Mouse (Mus musculus) kidney, embryonic 14.5 days (tissue): Measurements from ENCODE around the gene Fxyd7. TPM values are rescaled to one million over a fixed set of nuclear protein-coding genes. Genes with fewer than 3 reads are reported as not detected.
A peak's percentile ranks its signal among the peaks of the same experiment; 100 is the strongest.

ENCODE experiments used
- ATAC-seq: fragments of 200-750 bp; cut with Nextera tagmentation; 2 replicates; pipeline ENCODE4 v1.8.0; 2017; ENCODE audit warnings: moderate number of reproducible peaks, mild to moderate bottlenecking, moderate TSS enrichment, moderate library complexity; ENCODE audit not compliant: low FRiP score, low TSS enrichment
- H3K27ac ChIP-seq: fragments of 300-500 bp; sonication (generic); 2 replicates; pipeline ENCODE4 v1.5.1; 2014; ENCODE audit warnings: low read depth, mild to moderate bottlenecking, low read length, moderate library complexity, mixed read lengths
- H3K27me3 ChIP-seq: fragments of 300-500 bp; sonication (generic); 2 replicates; pipeline ENCODE4 v1.6.1; 2014; ENCODE audit warnings: mild to moderate bottlenecking, low read length; ENCODE audit not compliant: control insufficient read depth, insufficient read depth
- H3K36me3 ChIP-seq: fragments of 300-500 bp; sonication (generic); 2 replicates; pipeline ENCODE4 v1.6.1; 2014; ENCODE audit warnings: low read length, mixed read lengths; ENCODE audit not compliant: control insufficient read depth, insufficient read depth
- H3K4me1 ChIP-seq: fragments of 300-500 bp; sonication (generic); 2 replicates; pipeline ENCODE4 v1.6.1; 2014; ENCODE audit warnings: low read length, mixed read lengths; ENCODE audit not compliant: control insufficient read depth, insufficient read depth
- H3K4me2 ChIP-seq: fragments of 300-500 bp; sonication (generic); replicated peaks from 2 replicates; pipeline ENCODE4 v1.6.1; 2014; ENCODE audit warnings: low read depth, mild to moderate bottlenecking, low read length
- H3K4me3 ChIP-seq: fragments of 300-500 bp; sonication (generic); 2 replicates; pipeline ENCODE4 v1.5.1; 2014; ENCODE audit warnings: mild to moderate bottlenecking, low read length
- H3K9ac ChIP-seq: fragments of 300-500 bp; sonication (generic); 2 replicates; pipeline ENCODE4 v1.6.1; 2014; ENCODE audit warnings: low read depth, mild to moderate bottlenecking, low read length, moderate library complexity
- H3K9me3 ChIP-seq: fragments of 300-500 bp; sonication (generic); 2 replicates; pipeline ENCODE4 v1.6.1; 2016; ENCODE audit warnings: low read length; ENCODE audit not compliant: control insufficient read depth
- WGBS: fragments of 180-500 bp; shearing (Covaris S2); extraction: QIAGEN DNeasy Blood & Tissue Kit; methylation state at CpG from one replicate; pipeline ENCODE4 v1.1.7; 2014; 5-methylcytosine and 5-hydroxymethylcytosine counted together
- polyA plus RNA-seq: library from polyadenylated mRNA; unstranded; fragments of >200 nt; fragmentation: Nextera tagmentation; extraction: Ambion mirVana; gene quantifications from 2 replicates; pipeline ENCODE4 v1.2.1, GENCODE M21; 2014

Gene Fxyd7
- polyA plus RNA-seq, 1 experiment from 2014 or later = 8.0 TPM

DNA sequence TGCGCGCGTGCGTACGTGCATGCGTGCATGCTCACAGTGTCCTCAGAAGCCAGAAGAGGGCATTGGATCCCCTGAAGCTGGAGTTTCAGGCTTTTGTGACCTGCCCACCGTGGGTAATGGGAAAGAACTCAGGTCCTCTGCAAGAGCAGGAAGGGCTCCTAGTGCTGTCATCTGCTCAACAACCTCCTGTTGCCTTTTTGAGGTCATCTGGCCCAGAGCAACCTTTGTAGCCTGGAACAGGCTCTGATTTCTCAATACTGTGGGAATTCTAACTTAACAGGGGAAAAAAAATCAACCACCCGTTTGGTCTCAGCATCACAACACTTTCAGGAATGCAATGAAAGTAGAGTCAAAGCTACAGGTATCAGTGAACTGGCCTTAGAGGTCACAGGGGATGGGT lies 28.4 kb upstream of the Fxyd7 start:
- H3K9me3 ChIP-seq = no peaks in the 10 kb centered on the region
- no peak overlapping the region for H3K4me3 ChIP-seq
- ATAC-seq = no peak
- no peaks in the 10 kb centered on the region for H3K4me1 ChIP-seq
- no peaks in the 10 kb centered on the region for H3K27me3 ChIP-seq
- 80% methylated on average over 8 of the region's 8 CpGs for WGBS
- H3K9ac ChIP-seq = no peak overlapping the region
- H3K36me3 ChIP-seq = no peaks in the 10 kb centered on the region
- no peak overlapping the region for H3K4me2 ChIP-seq
- H3K27ac ChIP-seq = no peak overlapping the region

DNA sequence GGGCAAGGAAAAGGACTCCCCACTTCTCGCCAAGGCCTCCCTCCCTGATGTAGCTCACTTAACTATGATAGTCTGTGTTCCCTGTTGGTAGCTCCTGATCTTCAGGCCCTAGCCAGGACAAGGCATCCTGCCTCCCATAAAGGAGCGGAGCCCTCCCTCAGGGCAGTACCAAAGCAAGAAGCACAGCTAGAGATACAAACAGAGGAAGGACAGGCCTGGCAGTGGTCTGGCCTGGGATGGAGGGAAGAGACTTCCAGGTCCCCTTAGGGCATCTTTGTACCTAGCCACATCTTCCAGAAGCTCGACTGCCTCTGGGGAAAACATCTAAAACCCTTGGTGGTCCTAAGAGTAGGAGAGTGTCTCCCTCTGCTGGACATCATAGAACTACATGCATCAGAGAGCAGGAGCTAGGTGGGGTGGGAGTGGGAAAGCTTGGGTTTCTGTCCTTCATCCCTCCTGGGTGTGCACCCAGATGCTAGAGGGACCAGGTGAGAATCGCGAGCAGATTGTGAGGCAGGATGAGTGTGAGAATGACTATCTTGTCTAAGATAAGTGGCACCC lies 26.7 kb upstream of the Fxyd7 start:
- Histone ChIP-seq H3K27ac (no peak overlapping the region), H3K4me3 (no peak overlapping the region), H3K9ac (no peak overlapping the region), H3K9me3 (no peaks in the 10 kb centered on the region), H3K36me3 (no peaks in the 10 kb centered on the region), H3K27me3 (no peaks in the 10 kb centered on the region), H3K4me2 (no peak overlapping the region), H3K4me1 (0 out of 2 replicates have a peak, but pooled peaks cover under 1% of the 10 kb centered on the region)
- ATAC-seq = peak; percentile 45
- WGBS = 45% methylated on average over 5 of the region's 5 CpGs

DNA sequence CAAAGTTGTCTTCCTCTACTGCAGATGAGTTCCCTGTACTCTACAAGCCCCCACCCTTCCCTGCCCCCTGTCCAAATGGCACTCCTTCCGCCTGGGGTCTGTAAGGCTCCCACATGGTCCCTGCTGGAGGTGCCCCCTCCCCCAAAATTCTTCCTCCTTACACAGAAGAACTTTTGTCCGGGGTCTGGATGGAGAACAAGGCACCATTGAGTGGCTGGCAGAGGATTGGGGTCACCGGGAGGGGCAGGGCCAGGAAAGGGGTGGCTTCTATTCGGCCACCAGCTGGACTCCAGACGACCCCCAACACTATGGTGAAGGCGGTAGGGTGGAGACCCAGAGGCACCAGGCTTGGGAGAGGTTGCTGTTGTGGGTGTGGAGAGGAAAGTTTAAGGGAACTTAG lies 26.2 kb upstream of the Fxyd7 start:
- ATAC-seq = 0 out of 2 replicates have a peak, but pooled peaks have one; percentile 28
- peaks cover 6% of the 10 kb centered on the region; the same call in 1 of the 2 replicates for H3K4me1 ChIP-seq
- H3K36me3 ChIP-seq = no peaks in the 10 kb centered on the region
- no peaks in the 10 kb centered on the region for H3K9me3 ChIP-seq
- WGBS = 69% methylated on average over 6 of the region's 6 CpGs
- no peak overlapping the region for H3K9ac ChIP-seq
- H3K27me3 ChIP-seq = no peaks in the 10 kb centered on the region
- no peak overlapping the region for H3K4me3 ChIP-seq
- H3K4me2 ChIP-seq = no peak overlapping the region
- no peak overlapping the region for H3K27ac ChIP-seq

DNA sequence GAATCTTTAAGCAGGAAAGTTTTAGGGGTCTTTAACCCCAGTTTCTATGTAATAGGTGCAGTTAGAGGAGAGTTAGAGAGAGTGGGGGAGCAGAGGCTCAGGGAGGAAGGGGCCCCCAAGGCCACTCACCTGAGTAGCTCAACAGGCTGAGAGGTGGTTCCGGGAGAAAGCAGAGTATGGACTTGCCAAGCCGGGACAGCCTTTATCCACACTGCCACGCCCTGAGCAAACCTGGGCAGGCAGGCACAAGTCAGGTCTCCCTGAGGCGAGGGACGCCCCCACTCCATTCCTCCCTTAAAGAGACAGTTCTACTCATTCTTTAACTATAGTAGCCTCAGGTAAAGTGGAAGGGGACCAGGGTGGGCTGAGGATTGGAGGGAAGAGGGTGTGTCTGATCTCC lies 25.2 kb upstream of the Fxyd7 start, which contains the start of gene Fxyd3:
TSS of gene Fxyd3 (minus strand) at position 213 of the 400 bp plus-strand sequence.
- no peak within 1 kb of the TSS for H3K4me2 ChIP-seq
- no peak for ATAC-seq

DNA sequence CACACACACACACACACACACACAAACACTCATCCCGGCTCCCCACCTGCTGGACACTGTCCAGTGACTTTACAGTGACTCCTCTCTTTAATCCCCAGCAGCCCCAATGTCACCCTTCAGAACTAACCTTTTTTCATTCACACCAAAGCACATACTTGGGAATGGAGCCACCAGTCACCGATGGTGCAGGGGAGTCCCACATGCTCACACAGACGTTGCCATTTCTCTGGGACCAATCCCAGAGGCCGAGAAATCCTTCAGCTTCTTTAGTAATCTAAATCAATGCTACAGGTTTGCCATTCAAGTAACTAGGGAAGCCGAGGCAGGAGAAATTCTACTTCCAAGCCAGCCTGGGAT lies 23.4 kb upstream of the Fxyd7 start:
- no peak for ATAC-seq
- no peaks in the 10 kb centered on the region for H3K27me3 ChIP-seq
- H3K4me2 ChIP-seq = no peak overlapping the region
- no peak overlapping the region for H3K4me3 ChIP-seq
- H3K9me3 ChIP-seq = no peaks in the 10 kb centered on the region
- H3K27ac ChIP-seq = no peak overlapping the region
- H3K36me3 ChIP-seq = no peaks in the 10 kb centered on the region
- WGBS = 62% methylated on average over 5 of the region's 5 CpGs
- H3K9ac ChIP-seq = no peak overlapping the region
- peaks cover 11% of the 10 kb centered on the region; the same call in 1 of the 2 replicates for H3K4me1 ChIP-seq

More for the DNA sequence above, 25.2 kb upstream of the Fxyd7 start, which contains the start of gene Fxyd3:
- Histone ChIP-seq H3K4me1 (peaks cover 11% of the 10 kb centered on the region; the same call in 1 of the 2 replicates), H3K27me3 (no peaks in the 10 kb centered on the region), H3K4me3 (no peak within 1 kb of the TSS), H3K9ac (no peak within 1 kb of the TSS), H3K27ac (no peak within 1 kb of the TSS), H3K9me3 (no peaks in the 10 kb centered on the region), H3K36me3 (no peaks in the 10 kb centered on the region)
- WGBS = 34% methylated on average over 5 of the region's 5 CpGs

DNA sequence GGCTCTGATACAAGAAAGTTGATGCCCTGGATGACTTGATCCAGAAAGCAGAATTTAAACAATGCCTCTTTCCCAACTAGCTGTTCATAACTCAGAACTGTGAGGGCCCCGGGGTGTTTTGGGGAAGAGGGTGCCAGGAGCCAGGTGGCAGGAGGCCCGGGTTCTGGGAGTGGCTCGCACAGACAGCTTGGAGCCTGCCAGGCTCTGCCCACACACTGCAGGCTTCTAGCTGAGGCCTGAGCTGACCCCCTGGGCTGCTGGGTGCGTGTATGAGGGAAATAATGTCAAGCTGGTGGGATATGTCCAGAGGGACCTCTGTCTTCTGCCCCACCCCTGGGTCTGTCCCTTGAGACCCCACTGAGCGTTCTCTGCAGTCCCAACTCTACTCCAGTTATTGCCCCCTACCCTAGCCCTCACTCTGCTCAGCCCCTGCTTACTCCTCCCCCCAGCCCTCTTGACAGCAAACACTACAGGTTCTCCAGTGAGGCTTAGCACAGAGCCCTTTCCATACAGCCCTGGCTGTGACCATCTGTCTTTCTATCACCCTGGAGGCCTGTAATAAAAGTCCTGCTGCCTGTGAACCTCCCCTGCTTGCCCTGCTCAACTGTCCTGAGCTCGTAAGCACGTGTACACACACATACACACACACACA lies 22.9 kb upstream of the Fxyd7 start:
- Histone ChIP-seq H3K9me3 (no peaks in the 10 kb centered on the region), H3K9ac (no peak overlapping the region), H3K4me3 (no peak overlapping the region), H3K36me3 (no peaks in the 10 kb centered on the region), H3K27me3 (no peaks in the 10 kb centered on the region), H3K4me2 (no peak overlapping the region), H3K27ac (no peak overlapping the region), H3K4me1 (peaks cover 11% of the 10 kb centered on the region; the same call in 1 of the 2 replicates)
- 38% methylated on average over 7 of the region's 7 CpGs for WGBS
- no peak for ATAC-seq

DNA sequence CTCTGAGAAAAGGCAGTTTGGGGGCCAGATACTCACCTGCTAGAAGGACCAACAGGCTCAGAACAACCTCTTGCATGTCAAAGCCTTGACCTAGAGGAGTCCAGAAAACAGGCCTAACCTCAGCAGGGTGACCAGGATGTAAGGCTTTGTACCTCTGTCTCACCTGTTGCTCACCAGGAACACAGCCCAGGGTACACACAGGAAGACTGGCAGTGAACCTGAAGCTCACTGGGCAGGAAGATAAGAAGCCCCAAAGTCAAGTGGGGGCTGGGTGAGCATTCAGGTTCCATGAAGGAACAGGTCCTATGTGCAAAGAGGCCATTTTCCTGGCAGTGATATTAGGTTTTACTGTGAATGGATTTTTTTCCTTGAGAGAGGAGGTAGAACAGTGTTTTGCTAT lies 22.3 kb upstream of the Fxyd7 start:
- H3K9me3 ChIP-seq = no peaks in the 10 kb centered on the region
- no peak overlapping the region for H3K4me3 ChIP-seq
- H3K4me1 ChIP-seq = peaks cover 11% of the 10 kb centered on the region; the same call in 1 of the 2 replicates
- no peak overlapping the region for H3K4me2 ChIP-seq
- H3K27ac ChIP-seq = no peak overlapping the region
- H3K27me3 ChIP-seq = no peaks in the 10 kb centered on the region
- no peak overlapping the region for H3K9ac ChIP-seq
- ATAC-seq = no peak
- H3K36me3 ChIP-seq = no peaks in the 10 kb centered on the region

DNA sequence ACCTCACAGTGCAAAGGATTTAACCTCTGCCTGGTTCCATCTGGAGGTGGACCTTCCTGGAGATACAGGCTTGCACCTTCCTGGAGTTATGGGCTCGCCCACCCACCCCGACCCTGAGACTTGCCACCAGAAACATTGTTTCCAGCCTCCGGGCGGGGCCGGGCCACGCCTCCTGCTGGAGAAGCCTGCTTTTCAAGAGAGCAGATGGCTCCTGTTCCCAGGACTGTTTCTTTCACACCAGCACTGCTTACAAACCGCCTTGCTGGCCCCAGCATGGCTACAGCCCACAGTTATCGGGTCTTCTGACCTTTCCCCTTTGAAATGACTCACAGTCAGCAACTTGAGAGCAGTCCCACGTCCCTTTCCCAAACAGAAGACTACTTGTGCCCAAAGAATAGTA lies 21.1 kb upstream of the Fxyd7 start:
- no peak overlapping the region for H3K9ac ChIP-seq
- H3K4me2 ChIP-seq = no peak overlapping the region
- peaks cover 17% of the 10 kb centered on the region; the same call in 1 of the 2 replicates for H3K4me1 ChIP-seq
- H3K4me3 ChIP-seq = no peak overlapping the region
- H3K9me3 ChIP-seq = no peaks in the 10 kb centered on the region
- ATAC-seq = 0 out of 2 replicates have a peak, but pooled peaks have one; percentile 5
- no peak overlapping the region for H3K27ac ChIP-seq
- WGBS = 18% methylated on average over 9 of the region's 9 CpGs
- H3K36me3 ChIP-seq = no peaks in the 10 kb centered on the region
- no peaks in the 10 kb centered on the region for H3K27me3 ChIP-seq

DNA sequence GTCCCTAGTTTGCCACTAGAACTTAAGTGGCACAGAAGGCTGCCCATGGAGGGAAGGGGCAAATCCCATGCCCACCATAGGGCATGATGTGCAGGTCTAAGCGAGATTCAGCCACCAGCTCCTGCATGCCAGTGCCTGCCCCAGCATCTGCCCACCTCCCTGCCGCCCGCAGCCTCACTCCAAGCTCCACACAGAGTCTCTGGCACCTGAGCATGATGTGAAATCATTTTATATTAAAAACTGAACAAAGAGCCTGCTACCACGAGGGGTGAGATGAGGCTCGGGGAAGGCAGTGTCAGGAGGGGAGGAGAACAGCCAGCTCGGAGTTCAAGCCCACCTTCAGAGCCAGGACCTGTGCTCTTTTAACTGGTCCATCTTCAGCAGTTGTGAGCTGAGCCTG lies 19.1 kb upstream of the Fxyd7 start:
- Histone ChIP-seq H3K9ac (no peak overlapping the region), H3K27ac (no peak overlapping the region), H3K4me2 (no peak overlapping the region), H3K27me3 (no peaks in the 10 kb centered on the region), H3K4me3 (no peak overlapping the region), H3K4me1 (peaks cover 18% of the 10 kb centered on the region; the same call in 1 of the 2 replicates), H3K9me3 (no peaks in the 10 kb centered on the region), H3K36me3 (no peaks in the 10 kb centered on the region)
- no peak for ATAC-seq
- 83% methylated on average over 6 of the region's 6 CpGs for WGBS
